Mouse (Mus musculus) fibroblast of lung, adult 2 months (primary cell): ENCODE data around the gene Ssh2.

ENCODE experiments used
- DNase-seq: peaks from one replicate; pipeline ENCODE4 v3.0.0-alpha.2; 2011; ENCODE audit warnings: low read depth

The Ssh2 gene

GRCm38 (mm10) chr11:77507426-77507825, 291.3 kb downstream of the Ssh2 start:
- no peak for DNase-seq

- no peak for DNase-seq
Measured at GRCm38 (mm10) chr11:77508068-77509021, 292.3 kb downstream of the Ssh2 start.
